Mouse (Mus musculus) frontal cortex, postnatal 14 days (tissue): ENCODE results near the gene Pigw.
"Not testable (repeated sequence)": the region's sequence is repeated elsewhere in the genome, so short reads cannot be mapped to it uniquely, and the experiment has no call there.

ENCODE experiments used
- DNase-seq, 2 experiments: peaks; one replicate each; pipeline ENCODE4 v3.0.0; 2022; ENCODE audit warnings: low spot score in 2 of 2

Gene Pigw

GRCm38 (mm10) chr11:84879007-84879771 is 896 bp downstream of the Pigw start:
- no peak for DNase-seq

- DNase-seq = not testable (repeated sequence)
These were observed 4.1 kb downstream of the Pigw start for GRCm38 (mm10) chr11:84876020-84876419.

DNA sequence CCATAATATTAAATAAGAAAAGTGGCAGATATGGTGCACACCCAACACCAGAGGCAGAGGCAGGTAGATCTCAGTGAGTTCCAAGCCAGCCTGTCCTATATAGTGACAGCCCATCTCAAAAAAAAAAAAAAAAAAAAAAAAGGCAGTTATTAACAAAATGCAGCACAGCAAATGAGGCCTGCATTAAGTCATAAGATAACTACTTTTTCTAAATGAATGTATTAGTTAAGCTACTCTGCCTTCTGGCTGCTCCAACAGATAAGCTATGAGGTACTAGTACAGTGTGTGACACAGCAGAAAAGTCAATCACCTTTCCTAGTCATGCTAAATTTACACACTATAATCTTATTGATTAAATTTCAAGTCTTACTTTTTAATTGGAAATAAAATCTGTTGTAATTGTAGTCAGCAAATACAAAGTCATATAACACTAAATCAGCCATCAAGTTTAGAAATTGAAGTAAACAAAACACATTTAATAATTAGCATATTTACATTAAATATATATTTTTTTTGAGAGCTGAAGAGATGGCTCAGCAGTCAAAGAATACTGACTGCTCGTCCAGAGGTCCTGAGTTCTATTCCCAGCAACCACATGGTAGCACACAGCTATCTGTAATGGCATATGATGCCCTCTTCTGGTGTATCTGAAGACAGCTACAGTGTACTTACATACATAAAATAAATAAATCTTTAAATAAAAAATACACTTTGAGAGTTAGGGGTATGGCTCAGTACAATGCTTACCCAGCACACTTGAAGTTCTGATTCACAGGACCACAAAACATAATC is 6.8 kb downstream of the Pigw start:
- DNase-seq = no peak

GRCm38 (mm10) chr11:84871548-84872069 is 8.5 kb downstream of the Pigw start:
- no peak for DNase-seq

DNA sequence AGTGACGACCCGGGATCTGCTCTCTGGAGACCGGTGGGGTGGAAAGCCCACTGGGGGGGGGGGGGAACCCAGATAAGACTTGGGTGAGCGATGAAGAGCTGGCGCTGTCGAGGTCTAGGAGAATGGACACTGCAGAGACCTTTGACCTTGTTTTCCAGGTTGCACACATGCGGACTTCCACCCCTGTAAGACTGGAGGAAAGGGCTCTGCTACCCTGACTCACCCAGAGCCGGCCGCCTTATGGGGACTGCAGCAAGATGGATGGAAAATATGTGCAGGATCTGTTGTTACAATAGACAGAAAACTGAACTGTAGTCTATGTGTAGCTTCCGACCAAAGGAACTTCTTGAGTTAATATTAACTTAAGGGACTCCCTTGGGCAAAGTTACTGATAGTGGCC is 9.0 kb downstream of the Pigw start:
- DNase-seq = no peak

GRCm38 (mm10) chr11:84870337-84871043 is 9.6 kb downstream of the Pigw start, which contains the start of gene Ggnbp2:
TSS of gene Ggnbp2 (minus strand) at chr11:84870817.
- DNase-seq = peak; percentile 86 to 88

DNA sequence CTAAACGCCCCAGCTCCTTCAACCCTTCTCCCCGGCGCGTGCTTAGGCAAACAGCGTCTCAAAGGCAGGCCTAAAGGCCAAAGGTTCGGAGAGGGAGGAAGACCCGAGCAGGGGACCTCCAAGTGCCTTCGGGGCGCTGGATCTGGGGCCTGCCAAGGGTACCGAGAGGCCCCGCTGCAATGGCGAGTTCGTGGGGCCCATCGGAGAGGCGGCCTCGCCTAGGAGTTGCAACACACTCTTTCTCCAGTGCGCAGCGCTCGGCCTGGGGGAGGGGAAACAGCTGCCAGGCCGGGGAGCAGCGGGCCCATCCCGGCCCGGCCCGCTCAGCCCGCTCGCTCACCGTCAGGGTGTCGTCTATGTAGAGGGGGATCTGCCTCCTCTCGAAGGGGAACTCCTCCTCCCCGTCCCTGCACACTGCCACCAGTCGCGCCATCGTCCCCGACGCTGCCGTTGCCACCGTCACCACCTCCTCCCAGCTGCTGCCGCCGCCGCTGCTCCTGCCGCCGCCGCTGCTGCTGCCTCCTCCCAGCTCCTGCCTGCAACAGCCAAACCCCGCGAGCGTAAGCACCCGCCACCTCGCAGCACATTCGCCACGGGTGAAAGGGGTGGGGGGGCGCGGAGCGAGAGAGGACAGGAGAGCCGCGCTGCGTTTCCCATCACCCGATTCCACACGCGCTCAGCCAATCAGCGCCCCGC is 10.4 kb downstream of the Pigw start:
- DNase-seq = peak; percentile 89 to 93

- DNase-seq = no peak
These were observed 11.3 kb downstream of the Pigw start for GRCm38 (mm10) chr11:84868786-84869259.

- no peak for DNase-seq
These were observed 12.5 kb downstream of the Pigw start for GRCm38 (mm10) chr11:84867586-84867985.

- no peak for DNase-seq
These were observed 14.8 kb downstream of the Pigw start for GRCm38 (mm10) chr11:84865268-84865667.

DNA sequence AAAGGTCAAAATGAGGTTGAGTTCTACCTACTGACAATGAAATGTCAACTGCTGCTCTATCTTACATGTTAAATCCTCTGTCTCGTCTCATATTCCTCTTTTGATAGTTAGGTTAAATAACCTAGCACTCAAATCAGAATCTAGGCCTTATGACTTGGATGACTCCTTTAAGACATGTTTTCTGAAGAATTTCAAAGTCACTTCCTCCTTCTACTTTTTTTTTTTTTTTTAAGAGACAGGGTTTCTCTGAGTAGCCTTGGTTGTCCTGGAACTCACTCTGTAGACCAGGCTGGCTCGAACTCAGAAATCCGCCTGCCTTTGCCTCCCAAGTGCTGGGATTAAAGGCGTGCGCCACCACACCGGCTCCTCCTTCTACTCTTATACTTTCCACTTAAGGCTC is 24.8 kb downstream of the Pigw start:
- DNase-seq = no peak

DNA sequence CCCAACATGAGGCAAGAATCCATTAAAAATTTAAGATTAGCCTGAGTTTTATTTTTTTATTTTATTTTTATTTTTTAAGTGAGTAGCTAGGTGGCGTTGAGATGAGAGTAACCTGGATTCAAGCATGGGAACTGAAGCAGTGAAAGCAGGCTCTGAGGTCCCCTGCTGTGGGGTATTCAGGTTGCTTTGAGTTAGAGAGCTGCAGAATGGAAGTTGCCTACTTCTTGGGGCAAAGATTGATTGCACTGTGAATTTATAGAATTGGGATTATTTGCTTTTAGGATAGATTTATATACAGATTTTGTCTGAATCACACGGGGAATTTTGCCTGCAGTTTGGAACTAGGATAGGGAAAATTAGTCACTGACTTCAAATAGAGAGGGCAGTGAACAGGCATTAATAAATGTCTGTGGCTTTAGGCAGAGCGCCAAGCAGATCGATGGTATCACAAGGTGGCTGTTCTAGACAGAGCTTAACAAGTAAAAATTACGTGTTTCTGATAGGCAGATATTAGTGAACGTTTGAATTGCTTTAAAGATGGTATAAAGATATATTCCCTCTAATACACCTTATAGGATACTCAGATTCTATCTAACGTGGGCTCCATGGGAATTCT is 32.5 kb downstream of the Pigw start:
- DNase-seq = no peak

GRCm38 (mm10) chr11:84846741-84847474 is 33.2 kb downstream of the Pigw start:
- no peak for DNase-seq

DNA sequence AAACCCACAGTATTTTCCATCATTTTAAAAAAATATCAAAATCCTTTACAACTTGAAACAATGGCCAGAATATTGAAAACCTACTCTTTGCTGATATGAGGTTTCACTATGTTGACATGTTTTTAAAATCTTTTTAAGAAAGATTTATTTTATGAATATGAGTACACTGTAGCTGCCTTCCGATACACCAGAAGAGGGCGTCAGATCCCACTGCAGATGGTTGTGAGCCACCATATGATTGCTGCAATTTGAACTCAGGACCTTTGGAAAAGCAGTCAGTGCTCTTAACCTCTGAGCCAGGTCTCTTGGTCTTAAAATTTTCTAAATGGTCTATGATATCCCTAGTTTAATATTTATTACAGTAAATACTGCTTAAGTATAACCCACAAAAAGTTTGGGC is 40.8 kb downstream of the Pigw start:
- no peak for DNase-seq

DNA sequence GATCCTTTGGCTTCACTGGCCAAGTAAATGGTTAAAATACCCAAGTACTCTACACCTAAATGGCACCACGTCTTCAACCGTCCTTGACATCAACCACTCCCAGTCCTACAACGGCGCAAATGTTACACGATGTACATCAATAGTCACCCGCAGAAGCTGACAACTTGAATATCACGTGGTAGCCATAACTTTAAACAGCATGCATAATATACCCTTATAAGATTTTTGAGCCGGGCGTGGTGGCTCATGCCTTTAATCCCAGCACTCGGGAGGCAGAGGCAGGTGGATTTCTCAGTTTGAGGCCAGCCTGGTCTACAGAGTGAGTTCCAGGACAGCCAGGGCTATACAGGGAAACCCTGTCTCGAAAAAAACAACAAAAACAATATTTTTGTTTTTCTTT is 50.6 kb downstream of the Pigw start:
- DNase-seq = not testable (repeated sequence)

DNA sequence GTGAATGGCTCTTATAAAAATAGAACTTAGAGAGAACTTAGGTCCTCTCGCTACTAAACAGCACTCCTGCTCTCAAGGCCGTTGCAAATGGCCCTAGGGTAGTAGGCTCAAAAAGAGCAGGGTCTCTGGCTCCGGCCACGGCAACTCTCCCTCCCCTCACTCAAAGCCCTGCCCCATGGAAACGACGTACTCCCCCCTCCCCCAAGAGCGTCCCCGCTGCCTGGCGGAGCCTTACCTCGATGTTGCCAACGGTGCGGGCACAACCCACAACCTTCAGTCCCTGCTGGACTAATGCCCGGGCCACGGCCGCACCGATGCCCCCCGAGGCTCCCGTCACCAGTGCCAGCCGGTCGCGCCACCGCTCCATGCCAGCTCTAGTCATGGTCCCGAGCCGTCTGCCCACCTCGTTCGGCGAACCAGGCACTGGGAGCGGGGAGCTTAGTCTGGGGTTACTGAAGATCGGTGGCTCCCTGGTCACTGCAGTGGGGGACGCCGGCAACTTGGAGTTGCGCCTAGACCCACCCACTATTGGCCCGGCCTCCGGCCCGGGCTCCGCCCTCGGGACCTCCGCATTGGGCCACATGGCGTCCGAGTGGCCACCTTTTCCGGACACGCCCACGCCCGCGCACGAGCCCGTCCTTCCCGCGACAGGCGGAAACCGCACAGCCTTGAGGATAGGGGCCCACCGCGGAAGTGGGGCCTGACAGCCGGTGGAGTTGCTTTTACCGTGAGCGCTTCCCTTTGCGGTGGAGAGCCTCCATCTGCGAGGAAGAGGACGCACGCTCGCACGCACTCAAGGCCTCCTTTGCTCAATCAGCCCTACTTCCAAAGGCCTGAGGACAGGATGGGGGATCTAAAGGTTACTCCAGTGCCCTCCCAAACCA is 51.3 kb downstream of the Pigw start, which contains the start of gene Dhrs11:
TSS of gene Dhrs11 (minus strand) at position 479 of the 884 bp plus-strand sequence.
- DNase-seq = peak; percentile 83 to 84

DNA sequence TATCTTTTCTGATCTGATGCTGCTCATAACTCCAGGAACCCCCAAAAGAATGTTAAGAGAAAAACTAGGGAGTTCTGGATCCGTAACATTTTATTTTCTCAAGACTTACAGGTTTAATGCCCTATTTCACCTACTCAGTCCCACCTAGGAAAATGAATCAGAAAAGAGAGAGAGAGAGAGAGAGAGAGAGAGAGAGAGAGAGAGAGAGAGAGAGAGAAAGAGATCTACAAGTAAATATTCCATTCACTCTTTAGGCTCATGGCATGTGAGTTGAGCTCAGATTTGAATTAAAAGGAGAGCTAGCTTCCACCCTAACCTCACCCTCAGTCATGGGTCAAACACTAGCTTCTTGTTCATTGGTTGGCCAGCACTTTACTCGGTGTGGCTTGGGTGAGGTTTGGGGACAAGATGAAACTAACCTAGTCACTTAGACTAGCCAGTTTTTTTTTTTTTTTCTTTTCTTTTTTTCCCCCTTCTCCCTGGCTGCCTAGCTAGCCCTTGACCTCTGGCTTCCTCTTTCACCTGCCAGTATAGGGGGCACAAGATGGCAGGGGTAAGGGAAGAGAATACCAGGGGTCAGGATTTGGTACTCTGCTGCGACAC is 52.1 kb downstream of the Pigw start:
- no peak for DNase-seq

DNA sequence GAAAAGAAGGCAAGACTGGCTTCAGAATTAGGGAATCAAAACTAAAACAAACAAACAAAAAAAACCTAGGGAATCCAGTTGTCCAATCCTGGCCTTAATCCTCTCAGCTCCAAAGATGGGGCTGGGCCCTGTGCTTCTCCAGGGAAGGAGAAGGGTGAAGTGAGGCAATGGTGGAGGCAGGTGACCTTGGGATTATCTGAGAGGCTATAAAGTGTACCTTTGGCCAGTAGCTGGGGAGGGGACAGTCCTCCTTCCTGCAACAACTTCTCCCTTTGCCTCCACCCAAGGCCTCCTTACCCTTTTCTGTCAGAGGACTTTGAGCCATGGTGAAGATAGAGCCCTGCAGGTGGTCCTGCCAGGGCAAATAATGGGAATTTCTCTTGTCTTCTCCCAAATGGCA is 52.6 kb downstream of the Pigw start:
- no peak for DNase-seq
